Mouse (Mus musculus) hindbrain, embryonic 15.5 days (tissue): ENCODE data around the gene Rec8. TPM values are rescaled to one million over a fixed set of nuclear protein-coding genes. Genes with fewer than 3 reads are reported as not detected.

Source experiments
- ATAC-seq: fragments of 200-750 bp; cut with Nextera tagmentation; 2 replicates; pipeline ENCODE4 v1.8.0; 2017; ENCODE audit warnings: low read depth, moderate number of reproducible peaks, moderate TSS enrichment; ENCODE audit not compliant: low FRiP score
- H3K27ac ChIP-seq: fragments of 300-500 bp; sonication (generic); replicated peaks from 2 replicates; pipeline ENCODE4 v1.5.1; 2015; ENCODE audit warnings: mild to moderate bottlenecking, inconsistent platforms
- H3K27me3 ChIP-seq: fragments of 300-500 bp; sonication (generic); 2 replicates; pipeline ENCODE4 v1.6.1; 2015; ENCODE audit warnings: control low read depth, inconsistent platforms
- H3K36me3 ChIP-seq: fragments of 300-500 bp; sonication (generic); 2 replicates; pipeline ENCODE4 v1.6.1; 2015; ENCODE audit warnings: control low read depth, inconsistent platforms
- H3K4me1 ChIP-seq: fragments of 300-500 bp; sonication (generic); replicated peaks from 2 replicates; pipeline ENCODE4 v1.6.1; 2015; ENCODE audit warnings: control low read depth, inconsistent platforms
- H3K4me2 ChIP-seq: fragments of 300-500 bp; sonication (generic); 2 replicates; pipeline ENCODE4 v1.6.1; 2015; ENCODE audit warnings: moderate library complexity, mild to moderate bottlenecking, inconsistent platforms
- H3K4me3 ChIP-seq: fragments of 300-500 bp; sonication (generic); 2 replicates; pipeline ENCODE4 v1.5.1; 2015; ENCODE audit warnings: mild to moderate bottlenecking, inconsistent platforms
- H3K9ac ChIP-seq: fragments of 300-500 bp; sonication (generic); 2 replicates; pipeline ENCODE4 v1.6.1; 2015; ENCODE audit warnings: inconsistent platforms
- H3K9me3 ChIP-seq: fragments of 300-500 bp; sonication (generic); 2 replicates; pipeline ENCODE4 v1.6.1; 2016; ENCODE audit warnings: control low read depth, inconsistent platforms
- WGBS: fragments of 180-500 bp; shearing (Covaris S2); methylation state at CpG from one replicate; pipeline ENCODE4 v1.1.7; 2015; 5-methylcytosine and 5-hydroxymethylcytosine counted together
- polyA plus RNA-seq: library from polyadenylated mRNA; unstranded; fragments of >200 nt; fragmentation: Nextera tagmentation; extraction: Ambion mirVana; gene quantifications from 2 replicates; pipeline ENCODE4 v1.2.1, GENCODE M21; 2015

Gene Rec8
- polyA plus RNA-seq, 1 experiment from 2014 or later = 17.8 TPM

DNA sequence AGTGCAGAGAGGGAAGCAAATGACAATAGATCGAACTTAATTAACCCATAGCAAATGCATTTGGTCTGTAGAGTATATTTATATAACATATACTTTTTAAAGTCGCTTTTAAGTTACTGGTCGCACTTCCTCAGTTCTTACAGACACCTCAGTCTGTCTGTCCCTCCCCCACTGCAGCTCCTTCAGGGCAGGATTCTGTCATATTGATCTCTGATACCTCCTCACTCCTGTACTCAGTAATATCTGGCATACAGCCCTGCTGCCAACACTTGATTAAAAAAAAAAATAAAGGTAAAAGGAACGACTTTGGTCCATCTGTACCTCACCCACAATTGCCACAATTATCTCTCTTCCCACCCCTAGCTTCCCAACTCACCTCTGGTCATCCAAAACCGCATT is 33.5 kb upstream of the Rec8 start:
- peaks cover 16% of the 10 kb centered on the region for H3K4me1 ChIP-seq
- H3K27ac ChIP-seq = no peak overlapping the region
- H3K9ac ChIP-seq = peak overlapping the region; percentile 50
- no peaks in the 10 kb centered on the region for H3K27me3 ChIP-seq
- H3K4me2 ChIP-seq = peak overlapping the region; percentile 77
- peaks cover 26% of the 10 kb centered on the region for H3K36me3 ChIP-seq
- peak overlapping the region; percentile 46 for H3K4me3 ChIP-seq
- 40% methylated on average over 5 of the region's 5 CpGs for WGBS
- H3K9me3 ChIP-seq = no peaks in the 10 kb centered on the region
- no peak for ATAC-seq

- H3K4me2 ChIP-seq = peak within 1 kb of the TSS; percentile 77
- peak within 1 kb of the TSS; percentile 50 for H3K9ac ChIP-seq
- 3% methylated on average over 43 of the region's 43 CpGs for WGBS
- peak within 1 kb of the TSS; percentile 46 for H3K4me3 ChIP-seq
- no peaks in the 10 kb centered on the region for H3K27me3 ChIP-seq
- no peaks in the 10 kb centered on the region for H3K9me3 ChIP-seq
- H3K36me3 ChIP-seq = peaks cover 26% of the 10 kb centered on the region
- H3K4me1 ChIP-seq = peaks cover 16% of the 10 kb centered on the region
- peak; percentile 77 for ATAC-seq
- H3K27ac ChIP-seq = peak within 1 kb of the TSS; percentile 56
Observed at GRCm38 (mm10) chr14:55584702-55585565, 32.9 kb upstream of the Rec8 start, which contains the start of gene Emc9. Gene Emc9, minus strand, starts transcription at chr14:55585302.

- Histone ChIP-seq H3K27ac (0 out of 2 replicates have a peak overlapping the region, but pooled peaks have one; percentile 32), H3K4me2 (peak overlapping the region; percentile 77), H3K9ac (no peak overlapping the region), H3K27me3 (no peaks in the 10 kb centered on the region), H3K36me3 (peaks cover 25% of the 10 kb centered on the region), H3K4me3 (peak overlapping the region; percentile 46), H3K4me1 (peaks cover 23% of the 10 kb centered on the region), H3K9me3 (no peaks in the 10 kb centered on the region)
- WGBS = 58% methylated on average over 6 of the region's 6 CpGs
- no peak for ATAC-seq
Observed at GRCm38 (mm10) chr14:55585566-55585960, 32.3 kb upstream of the Rec8 start.

GRCm38 (mm10) chr14:55586149-55586548 is 31.7 kb upstream of the Rec8 start:
- Histone ChIP-seq H3K27me3 (no peaks in the 10 kb centered on the region), H3K4me1 (peaks cover 24% of the 10 kb centered on the region), H3K9ac (no peak overlapping the region), H3K4me3 (no peak overlapping the region), H3K9me3 (no peaks in the 10 kb centered on the region), H3K27ac (no peak overlapping the region), H3K4me2 (no peak overlapping the region), H3K36me3 (peaks cover 19% of the 10 kb centered on the region)
- 94% methylated on average over 2 of the region's 2 CpGs for WGBS
- no peak for ATAC-seq

- H3K4me2 ChIP-seq = no peak overlapping the region
- no peak for ATAC-seq
- H3K27ac ChIP-seq = no peak overlapping the region
- peaks cover 11% of the 10 kb centered on the region for H3K36me3 ChIP-seq
- 93% methylated on average over 5 of the region's 5 CpGs for WGBS
- no peak overlapping the region for H3K9ac ChIP-seq
- no peaks in the 10 kb centered on the region for H3K9me3 ChIP-seq
- no peak overlapping the region for H3K4me3 ChIP-seq
- H3K27me3 ChIP-seq = no peaks in the 10 kb centered on the region
- peaks cover 43% of the 10 kb centered on the region for H3K4me1 ChIP-seq
Observed at GRCm38 (mm10) chr14:55589271-55589670, 28.6 kb upstream of the Rec8 start.

DNA sequence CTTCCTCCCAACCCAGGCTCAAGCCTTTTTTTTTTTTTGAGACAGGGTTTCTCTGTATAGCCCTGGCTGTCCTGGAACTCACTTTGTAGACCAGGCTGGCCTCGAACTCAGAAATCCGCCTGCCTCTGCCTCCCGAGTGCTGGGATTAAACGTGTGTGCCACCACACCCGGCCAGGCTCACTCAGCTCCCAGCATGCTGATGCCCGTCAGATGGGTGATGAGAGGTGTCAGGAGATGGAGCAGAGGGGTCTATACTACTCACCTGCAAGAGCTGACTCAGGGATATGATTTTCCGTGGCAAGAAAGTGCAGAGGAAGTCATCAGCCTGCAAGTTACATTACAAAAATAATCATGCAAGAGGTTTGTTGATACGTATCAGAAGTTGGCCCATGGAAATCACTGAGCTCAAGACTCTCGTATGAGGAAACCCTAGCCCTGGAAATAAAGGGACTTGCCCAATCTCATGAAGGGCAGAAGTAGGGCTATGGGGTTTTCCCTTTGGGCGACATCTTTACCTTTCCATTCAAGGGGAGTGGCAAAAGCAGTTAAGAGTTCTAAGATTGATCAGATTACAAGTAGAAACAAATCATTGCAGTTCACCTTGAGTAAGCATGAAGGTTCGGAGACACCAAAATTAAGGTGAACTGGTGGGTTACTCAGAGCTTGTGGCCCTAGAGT is 27.9 kb upstream of the Rec8 start:
- no peaks in the 10 kb centered on the region for H3K27me3 ChIP-seq
- no peaks in the 10 kb centered on the region for H3K9me3 ChIP-seq
- peak overlapping the region; percentile 87 for H3K4me2 ChIP-seq
- peaks cover 43% of the 10 kb centered on the region for H3K4me1 ChIP-seq
- no peak for ATAC-seq
- H3K36me3 ChIP-seq = peaks cover 17% of the 10 kb centered on the region
- H3K4me3 ChIP-seq = peak overlapping the region; percentile 80
- peak overlapping the region; percentile 78 for H3K9ac ChIP-seq
- no peak overlapping the region for H3K27ac ChIP-seq
- 90% methylated on average over 11 of the region's 11 CpGs for WGBS

DNA sequence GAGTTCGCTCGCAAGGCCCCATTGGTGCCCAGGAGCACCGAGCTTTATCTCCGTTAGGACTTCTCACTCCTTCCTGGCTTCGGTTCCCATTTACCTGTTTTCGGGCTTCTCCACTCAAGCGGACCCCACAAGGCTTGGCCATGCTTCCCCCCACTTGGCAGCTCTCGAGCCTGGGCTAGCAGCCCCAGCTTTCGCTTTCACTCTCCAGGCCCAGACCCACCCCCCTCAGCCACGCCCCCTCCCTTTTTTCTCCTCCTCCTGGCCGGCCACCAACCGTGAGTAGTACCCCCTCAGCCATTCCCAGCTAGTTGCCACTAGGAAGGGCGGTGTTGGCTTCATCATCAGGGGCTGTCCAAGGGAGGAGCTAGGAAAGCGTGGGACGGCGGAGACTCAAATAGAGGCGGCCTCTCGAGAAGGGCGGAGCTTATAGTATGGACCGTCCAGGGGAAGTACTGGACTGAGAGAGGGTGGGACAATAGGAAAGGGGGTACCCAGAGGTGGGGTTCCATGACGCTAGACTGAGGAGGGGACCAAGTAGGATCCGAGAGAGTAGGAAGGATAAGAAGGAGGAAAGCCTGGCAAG is 27.0 kb upstream of the Rec8 start, which contains the start of gene Psme2:
Psme2 (minus strand) TSS at position 366 of the 583 bp plus-strand sequence.
- WGBS = under 1% methylated on average over 21 of the region's 22 CpGs

DNA sequence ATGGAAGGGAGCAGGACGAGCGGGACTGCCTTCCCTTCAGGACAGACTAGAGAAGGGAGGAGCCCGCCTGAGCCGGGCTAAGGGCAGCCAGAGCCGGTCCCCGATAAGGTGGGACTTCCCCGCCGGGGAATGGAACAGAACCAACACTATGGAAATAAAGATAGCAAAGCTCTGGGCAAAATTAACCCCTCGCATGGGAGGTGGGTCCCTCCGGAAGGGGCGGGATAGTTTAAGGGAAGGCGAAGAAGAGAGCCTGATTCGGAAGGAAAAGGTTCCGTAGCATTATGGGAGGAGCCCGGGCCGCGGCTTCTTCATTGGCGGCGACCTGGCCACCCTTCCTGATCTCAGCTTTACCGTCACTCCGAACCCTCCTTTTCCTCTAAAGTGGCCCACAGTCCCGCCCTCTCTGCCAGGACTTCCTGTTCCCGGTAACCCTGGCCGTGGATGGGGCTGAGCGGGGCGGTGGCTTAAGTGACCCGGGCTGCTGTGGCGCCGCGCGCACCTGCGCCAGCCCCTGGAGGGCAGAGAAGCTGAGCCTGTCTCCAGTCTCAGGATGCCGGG is 26.4 kb upstream of the Rec8 start, which contains the start of gene Rnf31:
Rnf31 (plus strand) TSS at position 378 of the 561 bp plus-strand sequence.
- no peaks in the 10 kb centered on the region for H3K27me3 ChIP-seq
- ATAC-seq = peak; percentile 90
- no peaks in the 10 kb centered on the region for H3K9me3 ChIP-seq
- peaks cover 37% of the 10 kb centered on the region for H3K4me1 ChIP-seq
- H3K27ac ChIP-seq = peak within 1 kb of the TSS; percentile 96
- WGBS = under 1% methylated on average over 33 of the region's 33 CpGs
- peak within 1 kb of the TSS; percentile 80 for H3K4me3 ChIP-seq
- peaks cover 31% of the 10 kb centered on the region for H3K36me3 ChIP-seq
- H3K9ac ChIP-seq = peak within 1 kb of the TSS; percentile 78
- H3K4me2 ChIP-seq = peak within 1 kb of the TSS; percentile 87

More for the DNA sequence above, 27.0 kb upstream of the Rec8 start, which contains the start of gene Psme2:
- peak within 1 kb of the TSS; percentile 78 for H3K9ac ChIP-seq
- peak within 1 kb of the TSS; percentile 87 for H3K4me2 ChIP-seq
- H3K36me3 ChIP-seq = peaks cover 26% of the 10 kb centered on the region
- peak within 1 kb of the TSS; percentile 96 for H3K27ac ChIP-seq
- H3K4me1 ChIP-seq = peaks cover 37% of the 10 kb centered on the region
- H3K27me3 ChIP-seq = no peaks in the 10 kb centered on the region
- H3K4me3 ChIP-seq = peak within 1 kb of the TSS; percentile 80
- no peaks in the 10 kb centered on the region for H3K9me3 ChIP-seq
- ATAC-seq = peak; percentile 95

DNA sequence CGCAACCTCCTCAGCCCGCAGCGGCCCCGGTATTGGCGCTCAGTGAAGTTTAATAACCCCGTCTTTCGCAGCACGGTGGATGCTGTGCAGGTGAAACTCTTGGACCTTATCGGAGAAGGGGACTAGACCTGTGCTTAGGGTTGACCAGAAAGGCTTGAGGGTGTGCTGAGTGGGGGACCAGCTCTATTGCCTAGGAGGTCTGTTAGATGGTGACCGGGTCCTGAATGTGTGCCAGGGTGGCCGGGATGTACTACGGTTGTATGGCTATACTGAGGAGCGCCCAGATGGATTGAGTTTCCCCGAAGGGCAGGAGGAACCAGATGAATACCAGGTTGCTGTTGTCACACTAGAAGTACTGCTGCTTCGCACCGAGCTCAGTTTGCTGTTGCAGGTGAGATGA is 25.6 kb upstream of the Rec8 start:
- peaks cover 37% of the 10 kb centered on the region for H3K4me1 ChIP-seq
- no peaks in the 10 kb centered on the region for H3K27me3 ChIP-seq
- ATAC-seq = no peak
- peak overlapping the region; percentile 96 for H3K27ac ChIP-seq
- peaks cover 37% of the 10 kb centered on the region for H3K36me3 ChIP-seq
- H3K9ac ChIP-seq = peak overlapping the region; percentile 78
- 8% methylated on average over 16 of the region's 16 CpGs for WGBS
- no peaks in the 10 kb centered on the region for H3K9me3 ChIP-seq
- H3K4me2 ChIP-seq = peak overlapping the region; percentile 87
- peak overlapping the region; percentile 80 for H3K4me3 ChIP-seq

DNA sequence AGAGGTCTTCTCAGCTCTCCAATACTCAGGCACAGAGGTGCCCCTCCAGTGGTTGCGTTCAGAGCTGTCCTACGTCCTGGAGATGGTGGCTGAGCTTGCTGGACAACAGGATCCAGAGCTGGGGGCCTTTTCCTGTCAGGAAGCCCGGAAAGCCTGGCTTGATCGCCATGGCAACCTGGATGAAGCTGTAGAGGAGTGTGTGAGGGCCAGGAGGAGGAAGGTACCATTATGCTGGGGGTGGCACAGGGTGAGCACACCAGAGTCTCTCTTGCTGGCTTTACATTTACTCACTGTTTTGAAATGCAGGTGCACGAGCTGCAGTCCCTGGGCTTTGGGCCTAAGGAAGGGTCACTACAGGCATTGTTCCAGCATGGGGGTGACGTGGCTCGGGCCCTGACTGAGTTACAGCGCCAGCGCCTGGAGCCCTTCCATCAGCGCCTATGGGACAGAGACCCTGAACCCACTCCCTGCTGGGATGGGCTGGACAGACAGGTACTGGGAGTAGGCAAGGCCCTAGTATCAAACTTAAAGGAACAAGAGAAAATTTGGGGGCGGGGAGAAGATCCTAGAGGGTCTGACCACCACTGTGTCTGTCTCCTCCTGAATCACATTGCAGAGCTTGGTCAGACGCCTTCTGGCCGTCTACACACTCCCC is 21.7 kb upstream of the Rec8 start:
- Histone ChIP-seq H3K27me3 (no peaks in the 10 kb centered on the region), H3K27ac (no peak overlapping the region)

More for the DNA sequence above, 21.7 kb upstream of the Rec8 start:
- Histone ChIP-seq H3K4me3 (no peak overlapping the region), H3K9ac (no peak overlapping the region), H3K9me3 (no peaks in the 10 kb centered on the region), H3K4me2 (no peak overlapping the region), H3K4me1 (peaks cover 23% of the 10 kb centered on the region), H3K36me3 (peaks cover 60% of the 10 kb centered on the region)
- WGBS = 75% methylated on average over 13 of the region's 13 CpGs
- no peak for ATAC-seq
